7 mouse cellular contexts compared by ENCODE assay signal in genomic region chr6:97353933-97354332, GRCm38 (mm10).
DNase-seq lines count a peak whose midpoint lies in the region; ATAC-seq lines count a peak whose summit lies in the region.

No protein-coding gene starts in this region.

- H3K27ac ChIP-seq in midbrain, embryonic 11.5 days (ENCODE audit: low read depth, low read length) = no peak overlapping the region; the same call in 1 of the 2 replicates

- 3% methylated on average over 5 of the region's 5 CpGs for WGBS in midbrain, embryonic 11.5 days

- peak; percentile 40 for ATAC-seq in midbrain, embryonic 11.5 days (ENCODE audit: low FRiP score)

- H3K36me3 ChIP-seq in midbrain, embryonic 11.5 days (ENCODE audit: control insufficient read depth, insufficient read depth, low read length) = no peaks in the 10 kb centered on the region

- H3K4me3 ChIP-seq in midbrain, embryonic 11.5 days (ENCODE audit: low read depth, low read length) = peak overlapping the region; percentile 25

- peak overlapping the region; percentile 38 for H3K4me2 ChIP-seq in midbrain, embryonic 11.5 days

- intact Hi-C loops in gastrocnemius, postnatal 36 days (cut with DNase I) = loop anchor here (5.0 kb wide), 1 partner anchor 42 kb away; no protein-coding TSS in a partner anchor

- peaks cover 48% of the 10 kb centered on the region for H3K4me1 ChIP-seq in midbrain, embryonic 11.5 days (ENCODE audit: control insufficient read depth, insufficient read depth, low read length)

- no peaks in the 10 kb centered on the region for H3K9me3 ChIP-seq in midbrain, embryonic 11.5 days (ENCODE audit: control insufficient read depth, low read length)

- peaks cover 3% of the 10 kb centered on the region for H3K27me3 ChIP-seq in midbrain, embryonic 11.5 days (ENCODE audit: control insufficient read depth, insufficient read depth, low read length)

- peak overlapping the region; percentile 38 for H3K9ac ChIP-seq in midbrain, embryonic 11.5 days (ENCODE audit: low read length)

- peak; percentile 49 for DNase-seq in CD4-positive, CD25-positive, alpha-beta regulatory T cell, adult 2 months (ENCODE audit: low read depth, low spot score)
- peak; percentile 83 for DNase-seq in Muller cell, postnatal 12 days (ENCODE audit: inconsistent ontology term)
- DNase-seq in induced T-regulatory cell, adult 2 months (ENCODE audit: low read depth) = peak; percentile 76
- DNase-seq in midbrain, embryonic 11.5 days (ENCODE audit: low spot score, missing footprints) = peak; percentile 92
- peak; percentile 50 for DNase-seq in thymus, postnatal 25 days
- no peak for DNase-seq in gastrocnemius, postnatal 36 days
- no peak for DNase-seq in ovary, postnatal 36 days (ENCODE audit: low spot score)

Comparison
In these comparisons a context has a peak if more than half of its experiments do, and no peak if none do; other contexts are left out.
1. DNase-seq: peak in CD4-positive, CD25-positive, alpha-beta regulatory T cell, adult 2 months (single experiment), Muller cell, postnatal 12 days (single experiment), induced T-regulatory cell, adult 2 months (single experiment), midbrain, embryonic 11.5 days (single experiment) and thymus, postnatal 25 days (single experiment); none in gastrocnemius, postnatal 36 days (0 of 2) and ovary, postnatal 36 days (single experiment).